Mouse (Mus musculus) bone marrow, adult 2 months (tissue): ENCODE measurements around the gene Mxi1.

Source experiments
- CTCF ChIP-seq: fragments of 200-500 bp; IDR thresholded peaks from 2 replicates; pipeline ENCODE4 v1.5.1; 2011; ENCODE audit warnings: low read length, control low read depth; ENCODE audit not compliant: control insufficient read depth, insufficient read depth
- POLR2A ChIP-seq: fragments of 200-500 bp; IDR thresholded peaks from 2 replicates; pipeline ENCODE4 v1.6.1; 2011; ENCODE audit warnings: low read depth, mild to moderate bottlenecking, control low read depth, low read length, borderline replicate concordance; ENCODE audit not compliant: control insufficient read depth

- TF ChIP-seq POLR2A (no peak), CTCF (no peak)
Measured at GRCm38 (mm10) chr19:53299156-53299828, 11.0 kb upstream of the Mxi1 start.
